Mouse (Mus musculus): Measurements from ENCODE around the gene Clcnka. TPM values are rescaled to one million over a fixed set of nuclear protein-coding genes. Genes with fewer than 3 reads are reported as not detected.

Gene Clcnka
- polyA plus RNA-seq, 1 experiment from 2014 or later: 0.27 TPM

- 29% methylated on average over 7 of the region's 7 CpGs for WGBS
- Histone ChIP-seq H3K27ac (replicated peaks; ENCODE audit: low read depth, low read length) (no peak overlapping the region), H3K4me1 (ENCODE audit: control insufficient read depth, insufficient read depth, low read length) (no peaks in the 10 kb centered on the region), H3K4me2 (ENCODE audit: low read depth, low read length) (no peak overlapping the region), H3K9ac (replicated peaks; ENCODE audit: low read length) (no peak overlapping the region), H3K9me3 (replicated peaks; ENCODE audit: control insufficient read depth, low read length) (no peaks in the 10 kb centered on the region), H3K4me3 (ENCODE audit: low read depth, low read length) (no peak overlapping the region), H3K27me3 (ENCODE audit: control insufficient read depth, insufficient read depth, low read length) (peaks cover 9% of the 10 kb centered on the region), H3K36me3 (replicated peaks; ENCODE audit: control insufficient read depth, insufficient read depth, low read depth, low read length) (no peaks in the 10 kb centered on the region)
- no peak for ATAC-seq (replicated peaks; ENCODE audit: insufficient number of reproducible peaks, low FRiP score, low TSS enrichment, low read depth)
- DNase-seq (ENCODE audit: low spot score): peak; percentile 69
Observed at GRCm38 (mm10) chr4:141360846-141361245, 37.7 kb downstream of the Clcnka start.

GRCm38 (mm10) chr4:141359222-141359621, 39.3 kb downstream of the Clcnka start:
- Histone ChIP-seq H3K4me3 (ENCODE audit: low read depth, low read length) (no peak overlapping the region), H3K27ac (replicated peaks; ENCODE audit: low read depth, low read length) (no peak overlapping the region), H3K36me3 (replicated peaks; ENCODE audit: control insufficient read depth, insufficient read depth, low read depth, low read length) (no peaks in the 10 kb centered on the region), H3K4me2 (ENCODE audit: low read depth, low read length) (no peak overlapping the region), H3K27me3 (ENCODE audit: control insufficient read depth, insufficient read depth, low read length) (no peaks in the 10 kb centered on the region), H3K9me3 (replicated peaks; ENCODE audit: control insufficient read depth, low read length) (no peaks in the 10 kb centered on the region), H3K4me1 (ENCODE audit: control insufficient read depth, insufficient read depth, low read length) (no peaks in the 10 kb centered on the region), H3K9ac (replicated peaks; ENCODE audit: low read length) (no peak overlapping the region)
- ATAC-seq (replicated peaks; ENCODE audit: insufficient number of reproducible peaks, low FRiP score, low TSS enrichment, low read depth): no peak
- WGBS: 84% methylated on average over 6 of the region's 6 CpGs
- DNase-seq (ENCODE audit: low spot score): no peak

- no peak overlapping the region for H3K4me2 ChIP-seq (ENCODE audit: low read depth, low read length)
- no peak overlapping the region for H3K4me3 ChIP-seq (ENCODE audit: low read depth, low read length)
- no peaks in the 10 kb centered on the region for H3K27me3 ChIP-seq (ENCODE audit: control insufficient read depth, insufficient read depth, low read length)
- H3K9me3 ChIP-seq (replicated peaks; ENCODE audit: control insufficient read depth, low read length): no peaks in the 10 kb centered on the region
- H3K27ac ChIP-seq (replicated peaks; ENCODE audit: low read depth, low read length): no peak overlapping the region
- no peaks in the 10 kb centered on the region for H3K36me3 ChIP-seq (replicated peaks; ENCODE audit: control insufficient read depth, insufficient read depth, low read depth, low read length)
- DNase-seq (ENCODE audit: low spot score) (no peak), ATAC-seq (replicated peaks; ENCODE audit: insufficient number of reproducible peaks, low FRiP score, low TSS enrichment, low read depth) (no peak)
- H3K9ac ChIP-seq (replicated peaks; ENCODE audit: low read length): no peak overlapping the region
- no peaks in the 10 kb centered on the region for H3K4me1 ChIP-seq (ENCODE audit: control insufficient read depth, insufficient read depth, low read length)
Observed at GRCm38 (mm10) chr4:141357811-141358210, 40.7 kb downstream of the Clcnka start.

- Histone ChIP-seq H3K4me1 (ENCODE audit: control insufficient read depth, insufficient read depth, low read length) (no peaks in the 10 kb centered on the region), H3K9ac (replicated peaks; ENCODE audit: low read length) (no peak overlapping the region; the same call in 1 of the 2 replicates), H3K27me3 (ENCODE audit: control insufficient read depth, insufficient read depth, low read length) (no peaks in the 10 kb centered on the region), H3K9me3 (replicated peaks; ENCODE audit: control insufficient read depth, low read length) (no peaks in the 10 kb centered on the region), H3K36me3 (replicated peaks; ENCODE audit: control insufficient read depth, insufficient read depth, low read depth, low read length) (no peaks in the 10 kb centered on the region), H3K4me2 (ENCODE audit: low read depth, low read length) (no peak overlapping the region), H3K4me3 (ENCODE audit: low read depth, low read length) (no peak overlapping the region), H3K27ac (replicated peaks; ENCODE audit: low read depth, low read length) (no peak overlapping the region)
- ATAC-seq (replicated peaks; ENCODE audit: insufficient number of reproducible peaks, low FRiP score, low TSS enrichment, low read depth) (no peak), DNase-seq (ENCODE audit: low spot score) (no peak)
- 61% methylated on average over 8 of the region's 8 CpGs for WGBS
Observed at GRCm38 (mm10) chr4:141353868-141354267, 44.7 kb downstream of the Clcnka start.

- Histone ChIP-seq H3K9me3 (replicated peaks; ENCODE audit: control insufficient read depth, low read length) (no peaks in the 10 kb centered on the region), H3K9ac (replicated peaks; ENCODE audit: low read length) (no peak overlapping the region), H3K4me2 (ENCODE audit: low read depth, low read length) (no peak overlapping the region), H3K4me3 (ENCODE audit: low read depth, low read length) (no peak overlapping the region), H3K36me3 (replicated peaks; ENCODE audit: control insufficient read depth, insufficient read depth, low read depth, low read length) (no peaks in the 10 kb centered on the region), H3K27me3 (ENCODE audit: control insufficient read depth, insufficient read depth, low read length) (no peaks in the 10 kb centered on the region), H3K27ac (replicated peaks; ENCODE audit: low read depth, low read length) (no peak overlapping the region), H3K4me1 (ENCODE audit: control insufficient read depth, insufficient read depth, low read length) (no peaks in the 10 kb centered on the region)
- no peak; the same call in 1 of the 2 replicates for ATAC-seq (replicated peaks; ENCODE audit: insufficient number of reproducible peaks, low FRiP score, low TSS enrichment, low read depth)
- DNase-seq (ENCODE audit: low spot score): no peak
- 80% methylated on average over 5 of the region's 5 CpGs for WGBS
Observed at GRCm38 (mm10) chr4:141352986-141353385, 45.5 kb downstream of the Clcnka start.

- Histone ChIP-seq H3K36me3 (replicated peaks; ENCODE audit: control insufficient read depth, insufficient read depth, low read depth, low read length) (no peaks in the 10 kb centered on the region), H3K9ac (replicated peaks; ENCODE audit: low read length) (no peak overlapping the region), H3K4me3 (ENCODE audit: low read depth, low read length) (no peak overlapping the region), H3K4me2 (ENCODE audit: low read depth, low read length) (no peak overlapping the region), H3K27ac (replicated peaks; ENCODE audit: low read depth, low read length) (no peak overlapping the region), H3K9me3 (replicated peaks; ENCODE audit: control insufficient read depth, low read length) (no peaks in the 10 kb centered on the region), H3K27me3 (ENCODE audit: control insufficient read depth, insufficient read depth, low read length) (no peaks in the 10 kb centered on the region), H3K4me1 (ENCODE audit: control insufficient read depth, insufficient read depth, low read length) (no peaks in the 10 kb centered on the region)
- ATAC-seq (replicated peaks; ENCODE audit: insufficient number of reproducible peaks, low FRiP score, low TSS enrichment, low read depth): no peak
- no peak for DNase-seq (ENCODE audit: low spot score)
- WGBS: 62% methylated on average over 7 of the region's 7 CpGs
Observed at GRCm38 (mm10) chr4:141351972-141352371, 46.6 kb downstream of the Clcnka start.

GRCm38 (mm10) chr4:141350015-141350414, 48.5 kb downstream of the Clcnka start:
- ATAC-seq (replicated peaks; ENCODE audit: insufficient number of reproducible peaks, low FRiP score, low TSS enrichment, low read depth): no peak
- DNase-seq (ENCODE audit: low spot score): no peak
- no peak overlapping the region for H3K9ac ChIP-seq (replicated peaks; ENCODE audit: low read length)
- H3K4me1 ChIP-seq (ENCODE audit: control insufficient read depth, insufficient read depth, low read length): no peaks in the 10 kb centered on the region
- H3K4me3 ChIP-seq (ENCODE audit: low read depth, low read length): no peak overlapping the region
- no peaks in the 10 kb centered on the region for H3K9me3 ChIP-seq (replicated peaks; ENCODE audit: control insufficient read depth, low read length)
- no peaks in the 10 kb centered on the region for H3K27me3 ChIP-seq (ENCODE audit: control insufficient read depth, insufficient read depth, low read length)
- no peak overlapping the region for H3K27ac ChIP-seq (replicated peaks; ENCODE audit: low read depth, low read length)
- no peaks in the 10 kb centered on the region for H3K36me3 ChIP-seq (replicated peaks; ENCODE audit: control insufficient read depth, insufficient read depth, low read depth, low read length)
- H3K4me2 ChIP-seq (ENCODE audit: low read depth, low read length): no peak overlapping the region
- 77% methylated on average over 12 of the region's 12 CpGs for WGBS

GRCm38 (mm10) chr4:141348616-141349015, 49.9 kb downstream of the Clcnka start:
- H3K4me2 ChIP-seq (ENCODE audit: low read depth, low read length): no peak overlapping the region
- no peaks in the 10 kb centered on the region for H3K36me3 ChIP-seq (replicated peaks; ENCODE audit: control insufficient read depth, insufficient read depth, low read depth, low read length)
- DNase-seq (ENCODE audit: low spot score) (no peak), ATAC-seq (replicated peaks; ENCODE audit: insufficient number of reproducible peaks, low FRiP score, low TSS enrichment, low read depth) (no peak)
- no peak overlapping the region for H3K27ac ChIP-seq (replicated peaks; ENCODE audit: low read depth, low read length)
- no peaks in the 10 kb centered on the region for H3K27me3 ChIP-seq (ENCODE audit: control insufficient read depth, insufficient read depth, low read length)
- 71% methylated on average over 11 of the region's 11 CpGs for WGBS
- H3K4me3 ChIP-seq (ENCODE audit: low read depth, low read length): no peak overlapping the region
- no peaks in the 10 kb centered on the region for H3K4me1 ChIP-seq (ENCODE audit: control insufficient read depth, insufficient read depth, low read length)
- H3K9me3 ChIP-seq (replicated peaks; ENCODE audit: control insufficient read depth, low read length): no peaks in the 10 kb centered on the region
- no peak overlapping the region for H3K9ac ChIP-seq (replicated peaks; ENCODE audit: low read length)
